Mouse (Mus musculus) left cerebral cortex, postnatal 36 days (tissue): ENCODE data around the gene Rbm15. TPM values are rescaled to one million over a fixed set of nuclear protein-coding genes. Genes with fewer than 3 reads are reported as not detected.

ENCODE experiments used
- DNase-seq, 2 experiments: peaks; one replicate each; pipeline ENCODE4 v3.0.0; 2021 to 2022; ENCODE audit warnings: low spot score in 2 of 2, mixed read lengths in 1 of 2
- intact Hi-C: fragments of 180-260 bp; cut with DNase I; formaldehyde crosslinking; loops from one replicate; pipeline ENCODE4 v1.15.1; 2025
- total RNA-seq, 2 experiments: library from RNA; stranded (reverse); gene quantifications; 2 replicates each; pipeline ENCODE4 v1.2.3; 2021

Gene Rbm15
- total RNA-seq = 10 to 100 TPM; 24.2 to 30.0 TPM

DNA sequence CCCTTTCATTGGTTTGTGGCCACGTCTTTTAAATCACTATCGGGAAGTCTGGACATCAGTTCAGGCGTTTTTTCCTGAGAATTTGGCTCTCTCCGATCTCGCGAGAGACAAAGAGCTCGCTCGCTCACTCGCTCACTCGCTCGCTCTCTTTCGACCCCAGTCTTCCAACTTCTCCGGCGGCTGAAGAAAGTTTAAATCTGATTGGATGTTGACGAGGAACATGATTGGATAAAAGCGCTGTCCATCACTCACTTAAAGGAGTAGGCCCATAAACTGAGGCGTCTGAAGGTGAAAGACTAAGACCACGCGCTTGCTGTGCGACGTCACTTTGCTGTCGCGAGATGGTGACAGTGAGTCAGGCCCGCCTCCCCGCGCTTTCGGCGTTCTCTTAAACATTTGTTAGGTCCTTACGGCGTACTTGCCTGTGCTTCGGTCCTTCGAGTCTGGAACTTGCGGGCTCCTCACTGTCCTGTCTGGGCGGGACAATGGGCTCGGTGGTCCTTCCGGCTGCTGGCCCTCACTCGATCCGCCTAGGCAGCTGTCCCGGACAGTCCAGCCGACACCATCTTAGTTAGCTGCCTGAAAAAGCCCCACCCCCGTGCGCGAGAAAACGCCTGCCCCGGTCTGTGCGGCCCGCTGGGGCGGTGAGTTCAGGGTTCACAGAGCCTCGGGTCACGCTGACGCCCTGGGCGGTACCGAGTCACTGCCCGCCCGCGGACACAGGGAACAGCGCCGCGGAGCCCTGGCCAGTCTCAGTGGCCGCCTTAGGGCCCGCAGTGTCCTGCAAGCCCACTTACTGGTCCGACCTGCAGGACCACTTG is at the start of gene Rbm15:
Rbm15 (minus strand) TSS at position 293 of the 821 bp plus-strand sequence.
- peak; percentile 95 to 97 for DNase-seq
- intact Hi-C loops = loop anchor here (5.0 kb wide), 1 partner anchor 56 kb away; the partner anchor contains the start of gene Lamtor5

DNA sequence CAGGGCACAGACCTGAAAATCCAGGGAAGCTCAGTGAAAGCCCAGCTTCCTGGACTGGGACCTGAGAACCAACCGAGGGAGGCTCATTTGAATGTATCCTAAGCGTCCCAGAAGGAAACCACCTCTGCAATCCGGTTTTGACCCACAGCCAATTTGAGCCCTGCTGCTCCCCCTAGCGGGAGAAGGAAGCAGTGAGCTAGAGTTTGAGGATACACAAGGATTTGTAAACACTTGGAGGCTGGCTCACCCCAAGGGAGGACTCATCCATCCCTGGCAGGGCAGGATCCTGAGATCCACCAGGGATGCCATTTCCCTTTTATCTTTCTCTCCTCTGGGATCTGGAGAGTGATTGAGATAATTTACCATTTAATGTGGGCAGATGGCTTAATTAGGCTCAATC is 45.9 kb upstream of the Rbm15 start:
- intact Hi-C loops = loop anchor here (5.0 kb wide), 1 partner anchor 83 kb away; no protein-coding TSS in a partner anchor
- DNase-seq = peak; percentile 47 to 49

- intact Hi-C loops = loop anchor here (5.0 kb wide), 1 partner anchor 84 kb away; no protein-coding TSS in a partner anchor
Measured at GRCm38 (mm10) chr3:107378626-107379025, 45.2 kb upstream of the Rbm15 start.

GRCm38 (mm10) chr3:107374948-107375664 is 41.6 kb upstream of the Rbm15 start:
- intact Hi-C loops = loop anchor here (5.0 kb wide), 1 partner anchor 87 kb away; no protein-coding TSS in a partner anchor
- DNase-seq = no peak

More at GRCm38 (mm10) chr3:107378626-107379025, 45.2 kb upstream of the Rbm15 start:
- DNase-seq = no peak

DNA sequence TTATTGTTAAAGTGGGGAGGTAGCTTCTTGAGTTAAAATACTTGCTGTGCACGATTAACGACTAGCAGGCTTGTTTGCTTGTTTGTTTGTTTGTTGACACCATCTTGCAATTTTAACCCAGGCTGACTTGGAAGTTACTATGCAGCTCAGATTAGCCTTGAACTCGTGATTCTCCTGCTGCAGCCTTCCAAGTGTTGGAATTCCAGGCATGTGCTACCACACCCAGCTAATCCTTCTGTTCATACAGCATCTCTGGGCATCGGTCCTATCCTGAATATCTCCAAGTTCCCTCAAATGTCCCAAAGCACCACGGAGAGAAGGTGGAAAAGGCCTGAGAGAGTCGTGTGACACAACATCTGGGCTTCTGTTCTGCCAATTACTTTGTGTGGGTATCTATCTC is 35.7 kb upstream of the Rbm15 start:
- DNase-seq = no peak
- intact Hi-C loops = no loop called here

- peak; percentile 40 to 74 for DNase-seq
- intact Hi-C loops = no loop called here
Measured at GRCm38 (mm10) chr3:107367938-107368599, 34.6 kb upstream of the Rbm15 start.

GRCm38 (mm10) chr3:107365341-107365740 is 31.9 kb upstream of the Rbm15 start:
- intact Hi-C loops = no loop called here

GRCm38 (mm10) chr3:107363391-107363790 is 29.9 kb upstream of the Rbm15 start:
- DNase-seq = no peak

More at GRCm38 (mm10) chr3:107365341-107365740, 31.9 kb upstream of the Rbm15 start:
- no peak for DNase-seq

DNA sequence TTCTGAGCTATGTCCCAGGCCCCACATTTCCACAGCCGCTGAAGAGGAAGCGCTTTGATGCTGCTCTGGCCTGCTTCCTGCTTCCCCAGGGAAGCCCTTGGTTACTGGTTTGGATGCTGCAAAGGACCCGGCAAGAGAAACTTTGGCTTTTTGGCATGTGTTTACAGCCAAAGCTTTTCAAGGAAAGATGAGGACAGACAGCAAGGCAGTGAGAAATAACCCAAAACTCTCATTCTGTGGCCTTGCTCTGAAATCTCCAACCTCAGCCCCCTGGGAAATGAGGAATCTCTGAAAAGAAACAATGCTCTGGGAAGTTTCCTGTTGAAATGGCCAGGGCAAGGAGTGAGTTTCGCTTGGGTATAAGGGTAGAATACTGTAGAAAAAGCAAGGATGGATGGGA is 26.9 kb upstream of the Rbm15 start:
- intact Hi-C loops = no loop called here
- DNase-seq = no peak

More at GRCm38 (mm10) chr3:107363391-107363790, 29.9 kb upstream of the Rbm15 start:
- intact Hi-C loops = no loop called here

DNA sequence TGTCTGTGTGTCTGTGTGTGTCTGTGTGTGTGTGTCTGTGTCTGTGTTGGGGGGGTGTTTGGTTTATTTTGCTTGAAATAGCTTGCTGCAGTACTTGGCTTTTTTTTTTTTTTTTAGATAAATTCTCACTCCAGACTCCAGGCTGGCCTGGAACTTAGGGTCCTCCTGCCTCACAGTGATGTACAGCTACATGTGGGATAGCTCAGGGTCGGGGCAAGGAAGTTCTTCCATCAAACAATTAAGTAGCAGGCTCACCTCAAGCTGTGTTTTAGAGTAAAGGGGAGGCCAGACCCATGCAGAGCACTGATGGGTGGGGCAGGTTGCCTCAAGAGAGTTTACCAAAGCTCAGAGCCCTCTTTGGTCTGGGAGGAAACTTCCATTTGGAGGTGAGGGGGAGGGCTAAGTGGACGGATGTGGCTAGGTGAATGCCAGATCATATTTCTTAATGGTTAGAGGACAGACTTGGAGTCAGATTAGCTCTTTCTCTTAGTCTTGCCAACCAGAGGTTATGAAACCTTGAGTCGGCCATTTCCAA is 24.3 kb upstream of the Rbm15 start:
- DNase-seq = no peak
- intact Hi-C loops = loop anchor here (1.0 to 10.0 kb wide), 3 partner anchors 105 to 237 kb away; partner anchors contain the start of genes A630076J17Rik and Alx3

GRCm38 (mm10) chr3:107356964-107357441 is 23.5 kb upstream of the Rbm15 start:
- intact Hi-C loops = loop anchor here (1.0 to 10.0 kb wide), 3 partner anchors 105 to 238 kb away; partner anchors contain the start of genes A630076J17Rik and Alx3
- peak; percentile 82 to 84 for DNase-seq

DNA sequence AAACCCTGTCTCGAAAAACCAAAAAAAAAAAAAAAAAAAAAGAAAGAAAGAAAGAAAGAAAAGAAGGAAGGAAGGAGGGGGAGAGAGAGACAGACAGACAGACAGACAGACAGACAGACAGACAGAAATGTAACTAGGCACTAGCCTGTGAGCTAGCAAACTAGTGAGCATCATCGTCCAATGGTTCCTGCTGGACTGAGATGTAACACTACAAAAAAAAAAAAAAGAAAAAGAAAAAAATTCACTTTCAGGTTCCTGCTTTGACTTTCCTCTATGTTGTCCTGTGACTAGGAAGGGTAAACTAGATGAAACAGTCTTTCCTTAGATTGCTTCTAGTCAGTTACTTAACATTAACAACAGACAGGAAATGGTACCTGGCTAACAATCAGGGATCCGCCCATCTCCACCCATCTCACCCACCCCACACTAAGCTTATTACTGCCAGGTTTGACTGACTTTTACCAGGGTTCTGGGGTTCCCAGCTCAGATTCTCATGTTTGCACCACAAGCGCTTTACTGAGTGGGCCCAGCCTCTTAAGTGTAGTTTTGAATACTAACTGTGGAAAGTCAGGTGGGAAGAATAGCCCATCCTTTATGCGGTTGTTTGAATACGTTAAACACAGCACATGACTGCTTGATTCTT is 22.3 kb upstream of the Rbm15 start:
- intact Hi-C loops = loop anchor here (5.0 to 10.0 kb wide), 2 partner anchors 123 to 239 kb away; partner anchors contain the start of genes A630076J17Rik and Alx3
- no peak for DNase-seq

DNA sequence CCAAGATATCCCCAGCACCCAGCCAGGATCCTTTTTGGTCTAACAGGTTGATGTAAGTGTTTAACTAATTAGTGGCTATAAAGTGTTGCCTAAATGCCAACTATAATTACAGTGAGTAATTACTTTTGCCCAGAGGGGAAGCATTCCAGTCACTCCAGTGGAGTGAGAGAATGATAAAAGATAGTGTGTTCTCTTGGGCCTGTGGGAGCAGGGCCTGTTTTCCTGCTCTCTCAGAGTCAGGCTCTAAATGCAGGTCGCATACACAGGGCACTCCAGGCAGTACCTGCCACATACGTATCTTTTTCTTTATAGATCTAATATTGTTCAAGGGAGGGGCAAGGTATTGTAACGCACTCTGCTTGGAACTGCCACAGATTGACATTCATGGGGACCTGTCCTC is 18.2 kb upstream of the Rbm15 start:
- DNase-seq = no peak
- intact Hi-C loops = loop anchor here (10.0 kb wide), 1 partner anchor 243 kb away; the partner anchor contains the start of gene Alx3

- DNase-seq = no peak
- intact Hi-C loops = no loop called here
Measured at GRCm38 (mm10) chr3:107349006-107349405, 15.5 kb upstream of the Rbm15 start.

GRCm38 (mm10) chr3:107345033-107345725 is 11.7 kb upstream of the Rbm15 start:
- intact Hi-C loops = no loop called here
- DNase-seq = no peak

GRCm38 (mm10) chr3:107343971-107344370 is 10.5 kb upstream of the Rbm15 start:
- intact Hi-C loops = no loop called here
- no peak for DNase-seq

- no peak for DNase-seq
- intact Hi-C loops = loop anchor here (5.0 kb wide), 1 partner anchor 57 kb away; the partner anchor contains the start of gene Lamtor5
Measured at GRCm38 (mm10) chr3:107334202-107334934, 895 bp upstream of the Rbm15 start.
